Mouse (Mus musculus): ENCODE measurements around the gene Ttc30b.
"Not testable (repeated sequence)": the region's sequence is repeated elsewhere in the genome, so short reads cannot be mapped to it uniquely, and the experiment has no call there.

Gene Ttc30b

GRCm38 (mm10) chr2:75938117-75939063 is at the start of gene Ttc30b:
Gene Ttc30b (minus strand): TSS chr2:75938585.
- peak; percentile 46 for DNase-seq (ENCODE audit: low read depth, low spot score)

GRCm38 (mm10) chr2:75987739-75988138 is 49.4 kb upstream of the Ttc30b start:
- no peak for DNase-seq (ENCODE audit: low read depth, low spot score)

- no peak for DNase-seq (ENCODE audit: low read depth, low spot score)
These were observed 46.7 kb upstream of the Ttc30b start for GRCm38 (mm10) chr2:75985124-75985523.

GRCm38 (mm10) chr2:75983847-75984246 is 45.5 kb upstream of the Ttc30b start:
- DNase-seq (ENCODE audit: low read depth, low spot score), result no peak

GRCm38 (mm10) chr2:75983091-75983490 is 44.7 kb upstream of the Ttc30b start:
- no peak for DNase-seq (ENCODE audit: low read depth, low spot score)

- no peak for DNase-seq (ENCODE audit: low read depth, low spot score)
These were observed 44.2 kb upstream of the Ttc30b start for GRCm38 (mm10) chr2:75982626-75983025.

- DNase-seq (ENCODE audit: low read depth, low spot score), result peak; percentile 42
These were observed 43.2 kb upstream of the Ttc30b start, which contains the start of gene Ttc30a1 for GRCm38 (mm10) chr2:75981440-75982081. Gene Ttc30a1 (minus strand): TSS chr2:75981967.

GRCm38 (mm10) chr2:75980933-75981439 is 42.6 kb upstream of the Ttc30b start:
- not testable (repeated sequence) for DNase-seq (ENCODE audit: low read depth, low spot score)

GRCm38 (mm10) chr2:75977752-75978368 is 39.5 kb upstream of the Ttc30b start, which contains the start of gene Ttc30a2:
Gene Ttc30a2 (minus strand): TSS chr2:75978170.
- not testable (repeated sequence) for DNase-seq (ENCODE audit: low read depth, low spot score)

- not testable (repeated sequence) for DNase-seq (ENCODE audit: low read depth, low spot score)
These were observed 37.7 kb upstream of the Ttc30b start for GRCm38 (mm10) chr2:75976070-75976469.

- no peak for DNase-seq (ENCODE audit: low read depth, low spot score)
These were observed 35.7 kb upstream of the Ttc30b start for GRCm38 (mm10) chr2:75974131-75974530.

- DNase-seq (ENCODE audit: low read depth, low spot score), result no peak
These were observed 26.6 kb upstream of the Ttc30b start for GRCm38 (mm10) chr2:75964972-75965371.

- no peak for DNase-seq (ENCODE audit: low read depth, low spot score)
These were observed 26.1 kb upstream of the Ttc30b start for GRCm38 (mm10) chr2:75964512-75964911.

- no peak for DNase-seq (ENCODE audit: low read depth, low spot score)
These were observed 25.7 kb upstream of the Ttc30b start for GRCm38 (mm10) chr2:75964051-75964450.

- DNase-seq (ENCODE audit: low read depth, low spot score), result no peak
These were observed 24.9 kb upstream of the Ttc30b start for GRCm38 (mm10) chr2:75963211-75963840.

- no peak for DNase-seq (ENCODE audit: low read depth, low spot score)
These were observed 22.3 kb upstream of the Ttc30b start for GRCm38 (mm10) chr2:75960366-75961330.

GRCm38 (mm10) chr2:75959850-75960365 is 21.5 kb upstream of the Ttc30b start:
- DNase-seq (ENCODE audit: low read depth, low spot score), result no peak

- no peak for DNase-seq (ENCODE audit: low read depth, low spot score)
These were observed 20.9 kb upstream of the Ttc30b start for GRCm38 (mm10) chr2:75959183-75959849.

GRCm38 (mm10) chr2:75955709-75956108 is 17.3 kb upstream of the Ttc30b start:
- DNase-seq (ENCODE audit: low read depth, low spot score), result no peak
